Comparison of ENCODE assay signal across 10 mouse cellular contexts in the genomic region with DNA sequence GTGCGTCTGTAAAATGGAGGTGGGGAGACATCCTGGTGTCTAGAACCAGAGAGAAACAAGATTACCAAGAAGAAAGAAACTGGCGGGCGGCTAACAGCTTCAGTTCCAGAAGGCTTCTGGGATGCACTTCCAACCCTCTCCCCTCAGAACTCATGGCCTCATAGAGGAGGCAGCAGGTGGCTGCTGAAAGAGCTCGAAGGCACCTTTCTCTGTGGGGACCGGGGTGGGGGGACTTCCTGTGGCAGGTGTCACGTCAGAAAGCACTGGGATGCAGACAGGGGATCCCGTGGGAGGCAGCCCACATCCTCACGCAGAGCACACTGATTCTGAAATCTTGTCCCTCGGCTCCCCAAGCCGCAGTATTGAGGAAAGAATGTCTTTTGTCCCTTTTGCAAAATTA. TPM values are rescaled to one million over a fixed set of nuclear protein-coding genes. Genes with fewer than 3 reads are reported as not detected.
A peak's percentile ranks its signal among the peaks of the same experiment; 100 is the strongest.
DNase-seq lines count a peak whose midpoint lies in the region; ATAC-seq lines count a peak whose summit lies in the region.
"Had no signal": no experiment of that assay in that cellular context is flagged by ENCODE, and none has a peak within 500 bp of the region (broad histone marks: within the 10 kb centered on the region; RNA-seq: fewer than 3 reads in every experiment).

No protein-coding gene starts in this region.

- no peaks in the 10 kb centered on the region for H3K36me3 ChIP-seq in kidney, embryonic 15.5 days
- no peaks in the 10 kb centered on the region for H3K36me3 ChIP-seq in embryonic facial prominence, embryonic 11.5 days (replicated peaks; ENCODE audit: control insufficient read depth, insufficient read depth, low read depth, low read length)
- no peaks in the 10 kb centered on the region for H3K36me3 ChIP-seq in hindbrain, embryonic 11.5 days (ENCODE audit: control insufficient read depth, insufficient read depth, low read length)
- no peaks in the 10 kb centered on the region for H3K36me3 ChIP-seq in midbrain, embryonic 15.5 days (replicated peaks)

- ATAC-seq in kidney, embryonic 15.5 days (replicated peaks; ENCODE audit: low FRiP score), result no peak
- ATAC-seq in embryonic facial prominence, embryonic 11.5 days (replicated peaks; ENCODE audit: insufficient number of reproducible peaks, low FRiP score, low TSS enrichment, low read depth), result no peak
- peak; percentile 7; the same call in 1 of the 2 replicates for ATAC-seq in hindbrain, embryonic 11.5 days (ENCODE audit: low FRiP score)
- ATAC-seq in midbrain, embryonic 15.5 days (replicated peaks), result peak; percentile 56
- no peak for ATAC-seq in cerebellum, adult (ENCODE audit: insufficient number of reproducible peaks, low FRiP score, low TSS enrichment)

- H3K4me3 ChIP-seq in kidney, embryonic 15.5 days (replicated peaks), result peak overlapping the region; percentile 54
- H3K4me3 ChIP-seq in embryonic facial prominence, embryonic 11.5 days (ENCODE audit: low read depth, low read length), result no peak overlapping the region
- peak overlapping the region; percentile 52 for H3K4me3 ChIP-seq in hindbrain, embryonic 11.5 days (ENCODE audit: low read depth, low read length)
- peak overlapping the region; percentile 61 for H3K4me3 ChIP-seq in midbrain, embryonic 15.5 days

- no peak overlapping the region for H3K9ac ChIP-seq in kidney, embryonic 15.5 days
- no peak overlapping the region for H3K9ac ChIP-seq in embryonic facial prominence, embryonic 11.5 days (replicated peaks; ENCODE audit: low read length)
- H3K9ac ChIP-seq in hindbrain, embryonic 11.5 days (ENCODE audit: low read depth, low read length), result no peak overlapping the region
- peak overlapping the region; percentile 65; the same call in 1 of the 2 replicates for H3K9ac ChIP-seq in midbrain, embryonic 15.5 days

- no peak overlapping the region for H3K27ac ChIP-seq in kidney, embryonic 15.5 days
- no peak overlapping the region for H3K27ac ChIP-seq in embryonic facial prominence, embryonic 11.5 days (replicated peaks; ENCODE audit: low read depth, low read length)
- no peak overlapping the region for H3K27ac ChIP-seq in hindbrain, embryonic 11.5 days (ENCODE audit: low read depth, low read length)
- no peak overlapping the region for H3K27ac ChIP-seq in midbrain, embryonic 15.5 days

- H3K4me2 ChIP-seq in kidney, embryonic 15.5 days, result peak overlapping the region; percentile 97
- peak overlapping the region; percentile 97; the same call in 1 of the 2 replicates for H3K4me2 ChIP-seq in embryonic facial prominence, embryonic 11.5 days (ENCODE audit: low read depth, low read length)
- peak overlapping the region; percentile 90 for H3K4me2 ChIP-seq in hindbrain, embryonic 11.5 days (replicated peaks; ENCODE audit: low read depth, low read length)
- H3K4me2 ChIP-seq in midbrain, embryonic 15.5 days, result peak overlapping the region; percentile 98

- H3K27me3 ChIP-seq in kidney, embryonic 15.5 days, result peaks cover 80% of the 10 kb centered on the region
- peaks cover 19% of the 10 kb centered on the region for H3K27me3 ChIP-seq in embryonic facial prominence, embryonic 11.5 days (ENCODE audit: control insufficient read depth, insufficient read depth, low read length)
- peaks cover 19% of the 10 kb centered on the region for H3K27me3 ChIP-seq in hindbrain, embryonic 11.5 days (ENCODE audit: control insufficient read depth, insufficient read depth, low read length)
- peaks cover 50% of the 10 kb centered on the region for H3K27me3 ChIP-seq in midbrain, embryonic 15.5 days (replicated peaks)

- no peaks in the 10 kb centered on the region for H3K9me3 ChIP-seq in kidney, embryonic 15.5 days (replicated peaks)
- no peaks in the 10 kb centered on the region for H3K9me3 ChIP-seq in embryonic facial prominence, embryonic 11.5 days (replicated peaks; ENCODE audit: control insufficient read depth, low read length)
- H3K9me3 ChIP-seq in hindbrain, embryonic 11.5 days (ENCODE audit: control insufficient read depth, low read length), result no peaks in the 10 kb centered on the region
- H3K9me3 ChIP-seq in midbrain, embryonic 15.5 days, result no peaks in the 10 kb centered on the region

- 18% methylated on average over 10 of the region's 10 CpGs for WGBS in kidney, embryonic 15.5 days
- WGBS in embryonic facial prominence, embryonic 11.5 days, result 16% methylated on average over 10 of the region's 10 CpGs
- WGBS in hindbrain, embryonic 11.5 days, result 29% methylated on average over 10 of the region's 10 CpGs
- 22% methylated on average over 10 of the region's 10 CpGs for WGBS in midbrain, embryonic 15.5 days

- peaks cover 13% of the 10 kb centered on the region; the same call in 1 of the 2 replicates for H3K4me1 ChIP-seq in kidney, embryonic 15.5 days
- H3K4me1 ChIP-seq in embryonic facial prominence, embryonic 11.5 days (ENCODE audit: control insufficient read depth, insufficient read depth, low read length), result no peaks in the 10 kb centered on the region
- 0 out of 2 replicates have a peak, but pooled peaks cover 2% of the 10 kb centered on the region for H3K4me1 ChIP-seq in hindbrain, embryonic 11.5 days (replicated peaks; ENCODE audit: control insufficient read depth, insufficient read depth, low read length)
- H3K4me1 ChIP-seq in midbrain, embryonic 15.5 days, result peaks cover 15% of the 10 kb centered on the region

- no peak for DNase-seq in kidney, postnatal 10 days
- peak; percentile 19 for DNase-seq in embryonic facial prominence, embryonic 11.5 days (ENCODE audit: low spot score)
- DNase-seq in hindbrain, embryonic 11.5 days (ENCODE audit: low spot score), result peak; percentile 31
- no peak for DNase-seq in adipocyte (ENCODE audit: low spot score)
- DNase-seq in urinary bladder, adult 18-20 months (ENCODE audit: low spot score in 2 of 2), result no peak
- DNase-seq: kidney, postnatal 25 days; spleen, adult 18-20 months had no signal

RNA-seq across cellular contexts. Expression of a gene that starts 46.8 kb away (rescaled TPM):
- polyA plus RNA-seq in kidney, embryonic 15.5 days (2015; fragmentation: Nextera tagmentation; extraction: Ambion mirVana), result 0.01 TPM in 1 of 2 replicates, not detected in the other
- polyA plus RNA-seq in embryonic facial prominence, embryonic 11.5 days (2014; fragmentation: Nextera tagmentation; extraction: Ambion mirVana), result 0.28 and 0.72 TPM in 2 replicates
- polyA plus RNA-seq in hindbrain, embryonic 11.5 days (2014; fragmentation: Nextera tagmentation; extraction: Ambion mirVana), result 3.3 and 4.8 TPM in 2 replicates
- polyA plus RNA-seq in midbrain, embryonic 15.5 days (2015; fragmentation: Nextera tagmentation; extraction: Ambion mirVana), result 7.8 and 9.1 TPM in 2 replicates

Comparison
In these comparisons a context has a peak if more than half of its experiments do, and no peak if none do; other contexts are left out.
1. ATAC-seq: peak in hindbrain, embryonic 11.5 days (single experiment) and midbrain, embryonic 15.5 days (single experiment); none in kidney, embryonic 15.5 days (single experiment), embryonic facial prominence, embryonic 11.5 days (single experiment) and cerebellum, adult (single experiment).
2. DNase-seq: peak in embryonic facial prominence, embryonic 11.5 days (single experiment) and hindbrain, embryonic 11.5 days (single experiment); none in kidney, postnatal 10 days (single experiment), adipocyte (single experiment) and urinary bladder, adult 18-20 months (0 of 2).
3. Peak in every context shown above with its lines, with median percentiles within 50 percentile points of each other: H3K4me2 ChIP-seq.